8 mouse cellular contexts compared by ENCODE assay signal in genomic region chr17:47672311-47673111, GRCm38 (mm10). TPM values are rescaled to one million over a fixed set of nuclear protein-coding genes. Genes with fewer than 3 reads are reported as not detected.
DNase-seq lines count a peak whose midpoint lies in the region; ATAC-seq lines count a peak whose summit lies in the region.

No protein-coding gene starts in this region.

- intact Hi-C loops in left cerebral cortex, postnatal 36 days (cut with DNase I) = loop anchor here (5.0 kb wide), 1 partner anchor 40 kb away; the partner anchor contains the start of gene Usp49

- peak overlapping the region; percentile 72 for H3K9ac ChIP-seq in stomach, embryonic 16.5 days (ENCODE audit: low read length)

- peak; percentile 49 to 57 for DNase-seq in adrenal gland, adult 18-20 months (ENCODE audit: low spot score in 2 of 2)
- peak; percentile 31 to 66 for DNase-seq in cerebellum, adult 18-20 months
- DNase-seq in forelimb bud, embryonic 11.5 days (ENCODE audit: low read depth, low spot score) = peak; percentile 74
- DNase-seq in left cerebral cortex, postnatal 36 days (ENCODE audit: low spot score in 2 of 2) = peak; percentile 55 to 60

- 7% methylated on average over 67 of the region's 68 CpGs for WGBS in stomach, embryonic 16.5 days

- peaks cover 9% of the 10 kb centered on the region for H3K4me1 ChIP-seq in stomach, embryonic 16.5 days (ENCODE audit: control insufficient read depth, insufficient read depth, low read length)

- 0 out of 2 replicates have a peak overlapping the region, but pooled peaks have one; percentile 38 for H3K27ac ChIP-seq in stomach, embryonic 16.5 days (ENCODE audit: low read length)

- H3K9me3 ChIP-seq in stomach, embryonic 16.5 days (replicated peaks; ENCODE audit: control insufficient read depth, low read length) = no peaks in the 10 kb centered on the region

- no peaks in the 10 kb centered on the region for H3K27me3 ChIP-seq in stomach, embryonic 16.5 days (ENCODE audit: control insufficient read depth, insufficient read depth, low read length)

- H3K4me3 ChIP-seq in stomach, embryonic 16.5 days (replicated peaks; ENCODE audit: low read length) = peak overlapping the region; percentile 44

- H3K36me3 ChIP-seq in stomach, embryonic 16.5 days (ENCODE audit: control insufficient read depth, insufficient read depth, low read length) = no peaks in the 10 kb centered on the region

- peak overlapping the region; percentile 93 for H3K4me2 ChIP-seq in stomach, embryonic 16.5 days (ENCODE audit: low read depth, low read length)

- peak; percentile 35 to 42; a peak in 2 of 4 replicates for ATAC-seq in hematopoietic stem cell, adult 5-6 weeks (replicated peaks in 1 of 2; ENCODE audit: insufficient read depth in 1 of 2, low FRiP score in 2 of 2, low TSS enrichment in 1 of 2, low read depth in 1 of 2, poor library complexity in 2 of 2, severe bottlenecking in 2 of 2)
- ATAC-seq in megakaryocyte-erythroid progenitor cell, adult 5-6 weeks (replicated peaks; ENCODE audit: low FRiP score, low TSS enrichment, poor library complexity, severe bottlenecking) = 0 out of 2 replicates have a peak, but pooled peaks have one; percentile 31
- ATAC-seq in stomach, embryonic 16.5 days (ENCODE audit: insufficient read depth, low FRiP score) = peak; percentile 75
- ATAC-seq in CD4-positive, CD25-positive, alpha-beta regulatory T cell, adult 4 months = no peak

RNA-seq across cellular contexts. Expression of gene Tomm6, which starts 15.7 kb away (rescaled TPM):
- 100 to 1,000 TPM; 247 to 266 TPM for total RNA-seq in adrenal gland, adult 18-20 months (2021)
- 23.4 and 49.8 TPM in 2 replicates for total RNA-seq in hematopoietic stem cell, adult 5-6 weeks (2017)
- total RNA-seq in left cerebral cortex, postnatal 36 days (2021) = 100 to 1,000 TPM; 206 to 219 TPM
- total RNA-seq in megakaryocyte-erythroid progenitor cell, adult 5-6 weeks (2014; fragmentation: Nextera tagmentation) = 440 and 480 TPM in 2 replicates
- total RNA-seq in megakaryocyte-erythroid progenitor cell, adult 5-6 weeks (2017) = 66.0 and 74.2 TPM in 2 replicates
- 357 and 376 TPM in 2 replicates for polyA plus RNA-seq in stomach, embryonic 16.5 days (2015; fragmentation: Nextera tagmentation; extraction: Ambion mirVana)
- polyA plus RNA-seq in CD4-positive, CD25-positive, alpha-beta regulatory T cell, adult 4 months (2017; shearing (Covaris generic)) = 100 to 1,000 TPM; 264 to 319 TPM

RNA-seq across cellular contexts. Expression of gene Frs3, which starts 16.3 kb away (rescaled TPM):
- total RNA-seq in adrenal gland, adult 18-20 months (2021) = 1 to 10 TPM; 4.9 to 7.1 TPM
- total RNA-seq in hematopoietic stem cell, adult 5-6 weeks (2017) = 1.4 TPM in 2 replicates
- 10 to 100 TPM; 29.8 to 31.6 TPM for total RNA-seq in left cerebral cortex, postnatal 36 days (2021)
- 0.26 and 1.7 TPM in 2 replicates for total RNA-seq in megakaryocyte-erythroid progenitor cell, adult 5-6 weeks (2014; fragmentation: Nextera tagmentation)
- total RNA-seq in megakaryocyte-erythroid progenitor cell, adult 5-6 weeks (2017) = 0.53 TPM in 1 of 2 replicates, not detected in the other
- 3.4 and 4.4 TPM in 2 replicates for polyA plus RNA-seq in stomach, embryonic 16.5 days (2015; fragmentation: Nextera tagmentation; extraction: Ambion mirVana)
- polyA plus RNA-seq in CD4-positive, CD25-positive, alpha-beta regulatory T cell, adult 4 months (2017; shearing (Covaris generic)) = under 1 TPM; 0.16 to 0.49 TPM

RNA-seq across cellular contexts. Expression of gene Gm21981, which starts 21.7 kb away (rescaled TPM):
- total RNA-seq in adrenal gland, adult 18-20 months (2021) = under 1 TPM; 0.58 to 0.96 TPM
- total RNA-seq in hematopoietic stem cell, adult 5-6 weeks (2017) = not detected in 2 replicates
- 1 to 10 TPM; 5.2 to 6.2 TPM for total RNA-seq in left cerebral cortex, postnatal 36 days (2021)
- total RNA-seq in megakaryocyte-erythroid progenitor cell, adult 5-6 weeks (2014; fragmentation: Nextera tagmentation) = 1.4 TPM in 1 of 2 replicates, not detected in the other
- not detected in 2 replicates for total RNA-seq in megakaryocyte-erythroid progenitor cell, adult 5-6 weeks (2017)
- polyA plus RNA-seq in stomach, embryonic 16.5 days (2015; fragmentation: Nextera tagmentation; extraction: Ambion mirVana) = 0.19 and 0.40 TPM in 2 replicates
- polyA plus RNA-seq in CD4-positive, CD25-positive, alpha-beta regulatory T cell, adult 4 months (2017; shearing (Covaris generic)) = not detected

RNA-seq across cellular contexts. Expression of gene Prickle4, which starts 22.0 kb away (rescaled TPM):
- 1 to 10 TPM; 4.1 to 5.5 TPM for total RNA-seq in adrenal gland, adult 18-20 months (2021)
- 1.0 and 3.7 TPM in 2 replicates for total RNA-seq in hematopoietic stem cell, adult 5-6 weeks (2017)
- 1 to 10 TPM; 3.0 to 3.5 TPM for total RNA-seq in left cerebral cortex, postnatal 36 days (2021)
- not detected in 2 replicates for total RNA-seq in megakaryocyte-erythroid progenitor cell, adult 5-6 weeks (2014; fragmentation: Nextera tagmentation)
- total RNA-seq in megakaryocyte-erythroid progenitor cell, adult 5-6 weeks (2017) = 2.3 TPM in 1 of 2 replicates, not detected in the other
- polyA plus RNA-seq in stomach, embryonic 16.5 days (2015; fragmentation: Nextera tagmentation; extraction: Ambion mirVana) = 1.0 TPM in 1 of 2 replicates, not detected in the other
- not detected for polyA plus RNA-seq in CD4-positive, CD25-positive, alpha-beta regulatory T cell, adult 4 months (2017; shearing (Covaris generic))

RNA-seq across cellular contexts. Expression of gene Usp49, which starts 42.0 kb away (rescaled TPM):
- 1 to 10 TPM; 3.0 to 4.1 TPM for total RNA-seq in adrenal gland, adult 18-20 months (2021)
- 5.4 and 8.3 TPM in 2 replicates for total RNA-seq in hematopoietic stem cell, adult 5-6 weeks (2017)
- total RNA-seq in left cerebral cortex, postnatal 36 days (2021) = 10 to 100 TPM; 10.6 to 13.5 TPM
- total RNA-seq in megakaryocyte-erythroid progenitor cell, adult 5-6 weeks (2014; fragmentation: Nextera tagmentation) = 13.9 and 21.0 TPM in 2 replicates
- total RNA-seq in megakaryocyte-erythroid progenitor cell, adult 5-6 weeks (2017) = 7.8 and 13.2 TPM in 2 replicates
- polyA plus RNA-seq in stomach, embryonic 16.5 days (2015; fragmentation: Nextera tagmentation; extraction: Ambion mirVana) = 3.3 and 3.5 TPM in 2 replicates
- polyA plus RNA-seq in CD4-positive, CD25-positive, alpha-beta regulatory T cell, adult 4 months (2017; shearing (Covaris generic)) = under 1 TPM; 0.43 to 0.78 TPM
